Mouse (Mus musculus) MEL-GATA-1-ER (cell line): ENCODE data around the gene Adgrl1.

Experiments used
- DNase-seq: peaks from one replicate; pipeline ENCODE4 v3.0.0-alpha.2; 2012; ENCODE audit warnings: low read depth; ENCODE audit errors: extremely low read depth

Adgrl1 gene

GRCm38 (mm10) chr8:83899363-83900252 lies at the start of gene Adgrl1:
TSS of gene Adgrl1 (plus strand) at chr8:83900105.
- DNase-seq: peak; percentile 86

- DNase-seq: no peak
Measured at GRCm38 (mm10) chr8:83852329-83852728, 47.6 kb upstream of the Adgrl1 start.

GRCm38 (mm10) chr8:83853323-83854050 lies 46.4 kb upstream of the Adgrl1 start:
- no peak for DNase-seq

GRCm38 (mm10) chr8:83856486-83857065 lies 43.3 kb upstream of the Adgrl1 start:
- no peak for DNase-seq

- DNase-seq: no peak
Measured at GRCm38 (mm10) chr8:83862439-83863268, 37.3 kb upstream of the Adgrl1 start.

GRCm38 (mm10) chr8:83874881-83875655 lies 24.8 kb upstream of the Adgrl1 start:
- DNase-seq: no peak

GRCm38 (mm10) chr8:83875656-83876040 lies 24.3 kb upstream of the Adgrl1 start:
- no peak for DNase-seq

GRCm38 (mm10) chr8:83876080-83876837 lies 23.6 kb upstream of the Adgrl1 start:
- DNase-seq: no peak

GRCm38 (mm10) chr8:83876838-83877223 lies 23.1 kb upstream of the Adgrl1 start:
- DNase-seq: no peak

GRCm38 (mm10) chr8:83888409-83888808 lies 11.5 kb upstream of the Adgrl1 start:
- DNase-seq: no peak

GRCm38 (mm10) chr8:83892061-83892460 lies 7.8 kb upstream of the Adgrl1 start:
- DNase-seq: no peak

- no peak for DNase-seq
Measured at GRCm38 (mm10) chr8:83893915-83894314, 6.0 kb upstream of the Adgrl1 start.

- DNase-seq: peak; percentile 59
Measured at GRCm38 (mm10) chr8:83895894-83896293, 4.0 kb upstream of the Adgrl1 start.

- no peak for DNase-seq
Measured at GRCm38 (mm10) chr8:83896461-83896860, 3.4 kb upstream of the Adgrl1 start.

- DNase-seq: no peak
Measured at GRCm38 (mm10) chr8:83897211-83897610, 2.7 kb upstream of the Adgrl1 start.

- DNase-seq: no peak
Measured at GRCm38 (mm10) chr8:83898456-83898855, 1.4 kb upstream of the Adgrl1 start.

- peak; percentile 72 for DNase-seq
Measured at GRCm38 (mm10) chr8:83898985-83899362, 931 bp upstream of the Adgrl1 start.

- DNase-seq: no peak
Measured at GRCm38 (mm10) chr8:83900266-83900956, 506 bp downstream of the Adgrl1 start.

GRCm38 (mm10) chr8:83900957-83901270 lies 1.0 kb downstream of the Adgrl1 start:
- DNase-seq: no peak
